Mouse (Mus musculus): Measurements from ENCODE around the gene Csn1s2b.

- TF ChIP-seq GATA1 (IDR thresholded peaks at IDR 0.05; ENCODE audit: low read length) (no peak), TAL1 (IDR thresholded peaks at IDR 0.05; ENCODE audit: low read length) (no peak)
Observed at GRCm38 (mm10) chr5:87855136-87855716, 47.3 kb downstream of the Csn1s2b start.
